In the genomic region with DNA sequence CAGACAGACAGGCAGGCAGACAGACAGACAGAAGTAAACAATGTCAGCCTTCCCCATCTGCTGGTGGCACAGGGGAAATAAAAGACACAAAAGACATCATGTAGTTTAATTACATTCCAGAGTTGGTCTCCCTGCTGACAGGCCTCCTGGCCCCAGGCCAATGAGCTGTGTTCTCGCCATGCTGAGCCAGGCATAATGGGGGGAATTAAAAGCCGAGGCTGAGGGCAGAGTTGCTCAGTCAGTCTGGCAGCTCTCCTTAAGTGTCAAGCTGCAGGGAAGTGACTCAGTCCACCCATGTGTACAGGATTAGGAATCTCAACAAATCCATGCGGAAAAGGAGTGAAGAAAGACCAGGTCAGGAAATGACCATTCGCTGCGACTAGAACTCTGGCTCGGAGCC, we compare ENCODE assay signal across 8 mouse cellular contexts.
DNase-seq lines count a peak whose midpoint lies in the region; ATAC-seq and TF ChIP-seq lines count a peak whose summit lies in the region.

No protein-coding gene starts in this region.

- TF ChIP-seq CTCF in liver, postnatal 0 days (IDR thresholded peaks at IDR 0.05; ENCODE audit: low read depth), result no peak
- no peak for TF ChIP-seq CTCF in lung, postnatal 0 days (IDR thresholded peaks at IDR 0.05)

- 58% methylated on average over 6 of the region's 6 CpGs for WGBS in liver, postnatal 0 days (ENCODE audit: insufficient replicate concordance)
- WGBS in liver, embryonic 12.5 days (ENCODE audit: insufficient replicate concordance), result 62% methylated on average over 6 of the region's 6 CpGs
- 21% methylated on average over 6 of the region's 6 CpGs for WGBS in embryonic facial prominence, embryonic 12.5 days
- 19% methylated on average over 6 of the region's 6 CpGs for WGBS in heart, embryonic 14.5 days
- WGBS in lung, postnatal 0 days, result 8% methylated on average over 6 of the region's 6 CpGs

- H3K27me3 ChIP-seq in liver, postnatal 0 days (ENCODE audit: insufficient read depth, low read length), result no peaks in the 10 kb centered on the region
- H3K27me3 ChIP-seq in liver, embryonic 12.5 days (replicated peaks), result no peaks in the 10 kb centered on the region
- H3K27me3 ChIP-seq in embryonic facial prominence, embryonic 12.5 days, result no peaks in the 10 kb centered on the region
- H3K27me3 ChIP-seq in heart, embryonic 14.5 days (ENCODE audit: control insufficient read depth, insufficient read depth, low read length), result no peaks in the 10 kb centered on the region
- no peaks in the 10 kb centered on the region for H3K27me3 ChIP-seq in lung, postnatal 0 days (replicated peaks; ENCODE audit: insufficient read depth, low read length)

- no peak for ATAC-seq in liver, postnatal 0 days
- no peak for ATAC-seq in liver, embryonic 12.5 days
- peak; percentile 88 for ATAC-seq in embryonic facial prominence, embryonic 12.5 days (ENCODE audit: insufficient number of reproducible peaks, insufficient read depth, low FRiP score, low TSS enrichment)
- ATAC-seq in heart, embryonic 14.5 days (ENCODE audit: insufficient number of reproducible peaks, insufficient read depth, low FRiP score, low read depth), result peak; percentile 90
- ATAC-seq in lung, postnatal 0 days, result peak; percentile 90

- no peak for TF ChIP-seq EP300 in liver, postnatal 0 days (IDR thresholded peaks at IDR 0.05; ENCODE audit: low read depth)
- no peak for TF ChIP-seq EP300 in lung, postnatal 0 days (IDR thresholded peaks at IDR 0.05)

- no peaks in the 10 kb centered on the region for H3K36me3 ChIP-seq in liver, postnatal 0 days (replicated peaks; ENCODE audit: insufficient read depth, low read length)
- no peaks in the 10 kb centered on the region for H3K36me3 ChIP-seq in liver, embryonic 12.5 days
- H3K36me3 ChIP-seq in embryonic facial prominence, embryonic 12.5 days, result no peaks in the 10 kb centered on the region
- H3K36me3 ChIP-seq in heart, embryonic 14.5 days (ENCODE audit: control insufficient read depth, insufficient read depth, low read length), result no peaks in the 10 kb centered on the region
- no peaks in the 10 kb centered on the region for H3K36me3 ChIP-seq in lung, postnatal 0 days (ENCODE audit: insufficient read depth, low read length)

- no peak overlapping the region for H3K27ac ChIP-seq in liver, postnatal 0 days (ENCODE audit: low read depth)
- H3K27ac ChIP-seq in liver, embryonic 12.5 days, result no peak overlapping the region
- peak overlapping the region; percentile 66 for H3K27ac ChIP-seq in embryonic facial prominence, embryonic 12.5 days
- peak overlapping the region; percentile 30 to 45 for H3K27ac ChIP-seq in heart, embryonic 14.5 days (replicated peaks in 1 of 2; ENCODE audit: control insufficient read depth in 1 of 2, insufficient read depth in 1 of 2, low read depth in 2 of 2, low read length in 2 of 2)
- H3K27ac ChIP-seq in lung, postnatal 0 days (ENCODE audit: low read length), result no peak overlapping the region

- no peaks in the 10 kb centered on the region for H3K4me1 ChIP-seq in liver, postnatal 0 days (ENCODE audit: insufficient read depth)
- H3K4me1 ChIP-seq in liver, embryonic 12.5 days, result no peaks in the 10 kb centered on the region
- H3K4me1 ChIP-seq in embryonic facial prominence, embryonic 12.5 days, result peaks cover 10% of the 10 kb centered on the region
- peaks cover 11 to 13% of the 10 kb centered on the region in 2 experiments; a peak in 3 of 4 replicates for H3K4me1 ChIP-seq in heart, embryonic 14.5 days (ENCODE audit: control insufficient read depth in 2 of 2, insufficient read depth in 2 of 2, low read length in 2 of 2)
- H3K4me1 ChIP-seq in lung, postnatal 0 days (ENCODE audit: insufficient read depth, low read depth, low read length), result no peaks in the 10 kb centered on the region

- no peak overlapping the region for H3K9ac ChIP-seq in liver, postnatal 0 days (replicated peaks)
- H3K9ac ChIP-seq in liver, embryonic 12.5 days, result no peak overlapping the region
- H3K9ac ChIP-seq in embryonic facial prominence, embryonic 12.5 days, result no peak overlapping the region
- no peak overlapping the region for H3K9ac ChIP-seq in heart, embryonic 14.5 days (ENCODE audit: low read length)
- H3K9ac ChIP-seq in lung, postnatal 0 days (replicated peaks; ENCODE audit: low read depth), result no peak overlapping the region

- no peak overlapping the region for H3K4me2 ChIP-seq in liver, postnatal 0 days (ENCODE audit: low read depth, low read length)
- H3K4me2 ChIP-seq in liver, embryonic 12.5 days, result no peak overlapping the region
- no peak overlapping the region; the same call in 1 of the 2 replicates for H3K4me2 ChIP-seq in embryonic facial prominence, embryonic 12.5 days (replicated peaks)
- peak overlapping the region; percentile 17 for H3K4me2 ChIP-seq in heart, embryonic 14.5 days (ENCODE audit: low read length)
- H3K4me2 ChIP-seq in lung, postnatal 0 days (replicated peaks; ENCODE audit: low read depth, low read length), result no peak overlapping the region

- H3K4me3 ChIP-seq in liver, postnatal 0 days (ENCODE audit: low read depth, low read length), result no peak overlapping the region
- no peak overlapping the region for H3K4me3 ChIP-seq in liver, embryonic 12.5 days
- no peak overlapping the region for H3K4me3 ChIP-seq in embryonic facial prominence, embryonic 12.5 days
- no peak overlapping the region for H3K4me3 ChIP-seq in heart, embryonic 14.5 days (ENCODE audit: control insufficient read depth in 1 of 2, insufficient read depth in 1 of 2, low read depth in 1 of 2, low read length in 2 of 2)
- no peak overlapping the region for H3K4me3 ChIP-seq in lung, postnatal 0 days (ENCODE audit: low read depth, low read length)

- H3K9me3 ChIP-seq in liver, postnatal 0 days (ENCODE audit: low read length), result no peaks in the 10 kb centered on the region
- no peaks in the 10 kb centered on the region for H3K9me3 ChIP-seq in liver, embryonic 12.5 days (replicated peaks)
- no peaks in the 10 kb centered on the region for H3K9me3 ChIP-seq in embryonic facial prominence, embryonic 12.5 days
- no peaks in the 10 kb centered on the region for H3K9me3 ChIP-seq in heart, embryonic 14.5 days (ENCODE audit: control insufficient read depth, low read length)
- no peaks in the 10 kb centered on the region for H3K9me3 ChIP-seq in lung, postnatal 0 days (ENCODE audit: low read length)

- peak; percentile 20 for DNase-seq in liver, postnatal 0 days
- DNase-seq in kidney, postnatal 14 days, result peak; percentile 70
- peak; percentile 75 for DNase-seq in lung, postnatal 0 days (ENCODE audit: low spot score)
- DNase-seq in right cerebral cortex, postnatal 10 days (ENCODE audit: low spot score in 2 of 2), result peak; percentile 76 to 79
- DNase-seq in thymus, postnatal 10 days (ENCODE audit: low spot score in 2 of 2), result no peak

Comparison
In these comparisons a context has a peak if more than half of its experiments do, and no peak if none do; other contexts are left out.
1. ATAC-seq: peak in embryonic facial prominence, embryonic 12.5 days (single experiment), heart, embryonic 14.5 days (single experiment) and lung, postnatal 0 days (single experiment); none in liver, postnatal 0 days (single experiment) and liver, embryonic 12.5 days (single experiment).
2. DNase-seq: peak in liver, postnatal 0 days (single experiment), kidney, postnatal 14 days (single experiment), lung, postnatal 0 days (single experiment) and right cerebral cortex, postnatal 10 days (2 of 2); none in thymus, postnatal 10 days (0 of 2).
3. H3K27ac ChIP-seq: peak in embryonic facial prominence, embryonic 12.5 days (single experiment) and heart, embryonic 14.5 days (2 of 2); none in liver, postnatal 0 days (single experiment), liver, embryonic 12.5 days (single experiment) and lung, postnatal 0 days (single experiment).